Mouse (Mus musculus) CH12.LX (cell line): Measurements from ENCODE around the gene Dtnb. TPM values are rescaled to one million over a fixed set of nuclear protein-coding genes. Genes with fewer than 3 reads are reported as not detected.

Source experiments
- DNase-seq: peaks from one replicate; pipeline ENCODE4 v3.0.0-alpha.2; 2013; ENCODE audit errors: extremely low read depth
- H3K27ac ChIP-seq: 2 replicates; pipeline ENCODE4 v1.5.1; 2012; ENCODE audit warnings: low read depth, mild to moderate bottlenecking, control low read depth, moderate library complexity; ENCODE audit not compliant: insufficient read depth
- H3K27me3 ChIP-seq: replicated peaks from 2 replicates; pipeline ENCODE3; 2012; ENCODE audit warnings: inconsistent platforms
- H3K36me3 ChIP-seq, 2 experiments: replicated peaks in 1 of 2; 2 replicates each; pipeline versions ENCODE3 to v1.6.1; 2012; ENCODE audit warnings: inconsistent platforms in 1 of 2, low read length in 1 of 2, mild to moderate bottlenecking in 1 of 2, mixed read lengths in 1 of 2, moderate library complexity in 1 of 2; ENCODE audit not compliant: control insufficient read depth in 1 of 2, insufficient read depth in 1 of 2
- H3K4me1 ChIP-seq, 2 experiments: 2 replicates each; pipeline ENCODE4 v1.6.1; 2012; ENCODE audit warnings: inconsistent platforms in 1 of 2, moderate library complexity in 1 of 2; ENCODE audit not compliant: insufficient read depth in 2 of 2, control insufficient read depth in 1 of 2
- H3K4me2 ChIP-seq: 2 replicates; pipeline ENCODE4 v1.6.1; 2012; ENCODE audit warnings: low read depth, mild to moderate bottlenecking, control low read depth; ENCODE audit not compliant: poor library complexity, insufficient read depth, severe bottlenecking
- H3K4me3 ChIP-seq, 3 experiments: fragments of 150-350 bp in 1 of 3; sonication (generic) in 1 of 3; replicated peaks in 1 of 3; 2 replicates each; pipeline versions ENCODE3 to v1.5.1; 2011 to 2012; ENCODE audit warnings: low read depth in 2 of 3, low read length in 2 of 3, mild to moderate bottlenecking in 2 of 3, moderate library complexity in 2 of 3, control low read depth in 1 of 3, improper control_type of control experiment in 1 of 3, inconsistent platforms in 1 of 3, mixed read lengths in 1 of 3; ENCODE audit not compliant: poor library complexity in 1 of 3
- H3K79me2 ChIP-seq: replicated peaks from 2 replicates; pipeline ENCODE4 v1.6.1; 2012; ENCODE audit warnings: mild to moderate bottlenecking, moderate library complexity; ENCODE audit not compliant: control insufficient read depth, poor library complexity, insufficient read depth, severe bottlenecking; ENCODE audit errors: extremely low read depth
- H3K9ac ChIP-seq: 2 replicates; pipeline ENCODE4 v1.6.1; 2012; ENCODE audit warnings: low read depth, mild to moderate bottlenecking, control low read depth, moderate library complexity; ENCODE audit not compliant: insufficient read depth
- H3K9me3 ChIP-seq: replicated peaks from 2 replicates; pipeline ENCODE3; 2012; ENCODE audit warnings: low read length, inconsistent platforms, mixed read lengths
- BHLHE40 ChIP-seq: IDR thresholded peaks from 2 replicates; pipeline ENCODE4 v1.6.1; 2011; ENCODE audit warnings: mild to moderate bottlenecking, low read depth, low read length, improper control_type of control experiment
- CHD1 ChIP-seq: IDR thresholded peaks from 2 replicates; pipeline ENCODE4 v1.6.1; 2012; ENCODE audit warnings: low read depth, low read length, improper control_type of control experiment, inconsistent platforms
- CHD2 ChIP-seq: IDR thresholded peaks from 2 replicates; pipeline ENCODE4 v1.6.1; 2011; ENCODE audit warnings: low read length, improper control_type of control experiment
- CTCF ChIP-seq, 2 experiments: IDR thresholded peaks in 1 of 2; conservative IDR thresholded peaks in 1 of 2; 2 replicates each; pipeline ENCODE4 v1.5.1; 2011 to 2012; ENCODE audit warnings: low read depth in 2 of 2, low read length in 2 of 2, improper control_type of control experiment in 1 of 2, inconsistent platforms in 1 of 2, mild to moderate bottlenecking in 1 of 2, moderate library complexity in 1 of 2
- ETS1 ChIP-seq: conservative IDR thresholded peaks from 2 replicates; pipeline ENCODE4 v1.6.1; 2012; ENCODE audit warnings: low read depth, mild to moderate bottlenecking, inconsistent platforms, low read length, improper control_type of control experiment, moderate library complexity
- HCFC1 ChIP-seq: IDR thresholded peaks from 2 replicates; pipeline ENCODE4 v1.6.1; 2012; ENCODE audit warnings: low read depth, mild to moderate bottlenecking, inconsistent platforms, low read length, improper control_type of control experiment
- IRF4 ChIP-seq: IDR thresholded peaks from 2 replicates; pipeline ENCODE4 v1.6.1; 2014; ENCODE audit warnings: low read depth, mild to moderate bottlenecking, inconsistent platforms, low read length, improper control_type of control experiment
- JUN ChIP-seq: IDR thresholded peaks from 2 replicates; pipeline ENCODE4 v1.6.1; 2011; ENCODE audit warnings: low read depth, mild to moderate bottlenecking, low read length, improper control_type of control experiment, moderate library complexity; ENCODE audit not compliant: insufficient read depth
- JUND ChIP-seq: conservative IDR thresholded peaks from 2 replicates; pipeline ENCODE4 v1.6.1; 2011; ENCODE audit warnings: low read depth, low read length, improper control_type of control experiment
- KAT2A ChIP-seq: IDR thresholded peaks from 2 replicates; pipeline ENCODE4 v1.6.1; 2012; ENCODE audit warnings: low read length, improper control_type of control experiment, inconsistent platforms; ENCODE audit not compliant: insufficient replicate concordance
- MAFK ChIP-seq: IDR thresholded peaks from 2 replicates; pipeline ENCODE4 v1.6.1; 2011; ENCODE audit warnings: low read length, improper control_type of control experiment; ENCODE audit not compliant: insufficient replicate concordance
- MAZ ChIP-seq: IDR thresholded peaks from 2 replicates; pipeline ENCODE4 v1.6.1; 2012; ENCODE audit warnings: low read depth, mild to moderate bottlenecking, inconsistent platforms, low read length, improper control_type of control experiment, moderate library complexity
- MEF2A ChIP-seq: IDR thresholded peaks from 2 replicates; pipeline ENCODE4 v1.6.1; 2014; ENCODE audit warnings: low read depth, mild to moderate bottlenecking, inconsistent platforms, low read length, improper control_type of control experiment, borderline replicate concordance
- MYC ChIP-seq: IDR thresholded peaks from 2 replicates; pipeline ENCODE4 v1.6.1; 2011; ENCODE audit warnings: low read depth, mild to moderate bottlenecking, improper control_type of control experiment, low read length
- PAX5 ChIP-seq: IDR thresholded peaks from 2 replicates; pipeline ENCODE4 v1.6.1; 2012; ENCODE audit warnings: low read length, inconsistent platforms, mixed read lengths
- POLR2A ChIP-seq: IDR thresholded peaks from 2 replicates; pipeline ENCODE4 v1.6.1; 2011; ENCODE audit warnings: low read depth, mild to moderate bottlenecking, improper control_type of control experiment, low read length
- TBP ChIP-seq: conservative IDR thresholded peaks from 2 replicates; pipeline ENCODE4 v1.6.1; 2011; ENCODE audit warnings: low read depth, low read length, improper control_type of control experiment
- TCF12 ChIP-seq: IDR thresholded peaks from 2 replicates; pipeline ENCODE4 v1.6.1; 2014; ENCODE audit warnings: low read depth, mild to moderate bottlenecking, inconsistent platforms, low read length, improper control_type of control experiment
- UBTF ChIP-seq: IDR thresholded peaks from 2 replicates; pipeline ENCODE4 v1.6.1; 2012; ENCODE audit warnings: low read depth, mild to moderate bottlenecking, inconsistent platforms, low read length, improper control_type of control experiment, moderate library complexity
- USF2 ChIP-seq: conservative IDR thresholded peaks from 2 replicates; pipeline ENCODE4 v1.6.1; 2011; ENCODE audit warnings: low read depth, low read length, improper control_type of control experiment
- ZC3H11A ChIP-seq: IDR thresholded peaks from 2 replicates; pipeline ENCODE4 v1.6.1; 2012; ENCODE audit warnings: low read depth, mild to moderate bottlenecking, inconsistent platforms, low read length, improper control_type of control experiment
- ZKSCAN1 ChIP-seq: IDR thresholded peaks from 2 replicates; pipeline ENCODE4 v1.6.1; 2012; ENCODE audit warnings: low read depth, inconsistent platforms, low read length, improper control_type of control experiment, borderline replicate concordance
- dilution Hi-C: fragments of 300-500 bp; cut with MboI; formaldehyde crosslinking; loops from 2 replicates; pipeline ENCODE4 v1.14.3; 2020; ENCODE audit warnings: low sequenced_read_pairs; ENCODE audit not compliant: extremely low pct_unique_long_range_greater_than_20kb, extremely low pct_ligation_motif_present
- in situ Hi-C: fragments of 300-500 bp; cut with MboI; formaldehyde crosslinking; loops from 3 replicates; pipeline ENCODE4 v1.14.3; 2019; ENCODE audit warnings: low sequenced_read_pairs, low pct_ligation_motif_present, low pct_unique_long_range_greater_than_20kb, mixed read lengths
- polyA plus RNA-seq: library from polyadenylated mRNA; unstranded; fragments of >175 nt; gene quantifications from 2 replicates; pipeline ENCODE4 v1.2.1, GENCODE M21; 2012; ENCODE audit warnings: low read depth; ENCODE audit not compliant: insufficient read length
- total RNA-seq, 2 experiments: library from RNA; depleted of rRNA; stranded (reverse); fragments of 300-350 nt in 1 of 2; fragments of >200 nt in 1 of 2; gene quantifications; 2 replicates each; pipeline ENCODE4 v1.2.3; 2012 to 2014

Dtnb gene
- total and polyA plus RNA-seq, 3 experiments = 8.1 to 26.0 (median 17.4) TPM

- Histone ChIP-seq H3K27ac (no peak overlapping the region), H3K9ac (no peak overlapping the region), H3K4me1 (peaks cover 8 to 34% of the 10 kb centered on the region in 2 experiments), H3K4me3 (no peak overlapping the region), H3K27me3 (no peaks in the 10 kb centered on the region), H3K9me3 (no peaks in the 10 kb centered on the region), H3K36me3 (no peaks in the 10 kb centered on the region), H3K4me2 (no peak overlapping the region), H3K79me2 (no peaks in the 10 kb centered on the region)
- TF ChIP-seq ZKSCAN1 (no peak), CHD2 (no peak), TCF12 (no peak), JUND (no peak), IRF4 (no peak), TBP (no peak), ZC3H11A (no peak), HCFC1 (no peak), CTCF (conservative IDR thresholded peaks at IDR 0.05 in 1 of 2, IDR thresholded peaks at IDR 0.05 in 1 of 2; ENCODE audit: low read depth in 2 of 2, low read length in 2 of 2) (no peak), BHLHE40 (no peak), POLR2A (no peak), UBTF (no peak), MYC (no peak), ETS1 (no peak), PAX5 (no peak), CHD1 (no peak), MAZ (no peak)
- in situ Hi-C loops (no loop called here), dilution Hi-C loops (no loop called here)
- DNase-seq = no peak
Measured at GRCm38 (mm10) chr12:3732623-3733265, 160.6 kb downstream of the Dtnb start.

- DNase-seq = no peak
- Histone ChIP-seq H3K4me2 (no peak overlapping the region), H3K9ac (no peak overlapping the region), H3K9me3 (no peaks in the 10 kb centered on the region), H3K36me3 (no peaks in the 10 kb centered on the region), H3K27me3 (no peaks in the 10 kb centered on the region), H3K27ac (no peak overlapping the region), H3K4me3 (no peak overlapping the region), H3K79me2 (no peaks in the 10 kb centered on the region), H3K4me1 (peaks cover 9 to 37% of the 10 kb centered on the region in 2 experiments)
- TF ChIP-seq MAFK (no peak), JUN (no peak), ZC3H11A (no peak), USF2 (no peak), BHLHE40 (no peak), MEF2A (no peak), POLR2A (no peak), CTCF (conservative IDR thresholded peaks at IDR 0.05 in 1 of 2, IDR thresholded peaks at IDR 0.05 in 1 of 2; ENCODE audit: low read depth in 2 of 2, low read length in 2 of 2) (no peak), KAT2A (no peak)
- in situ Hi-C loops (no loop called here), dilution Hi-C loops (no loop called here)
Measured at GRCm38 (mm10) chr12:3733328-3733727, 161.1 kb downstream of the Dtnb start.
